Mouse (Mus musculus): ENCODE results near the gene Gm28778. TPM values are rescaled to one million over a fixed set of nuclear protein-coding genes. Genes with fewer than 3 reads are reported as not detected.
A peak's percentile ranks its signal among the peaks of the same experiment; 100 is the strongest.
"Not testable (repeated sequence)": the region's sequence is repeated elsewhere in the genome, so short reads cannot be mapped to it uniquely, and the experiment has no call there.

Gene Gm28778
- polyA plus RNA-seq, 1 experiment: not detected

DNA sequence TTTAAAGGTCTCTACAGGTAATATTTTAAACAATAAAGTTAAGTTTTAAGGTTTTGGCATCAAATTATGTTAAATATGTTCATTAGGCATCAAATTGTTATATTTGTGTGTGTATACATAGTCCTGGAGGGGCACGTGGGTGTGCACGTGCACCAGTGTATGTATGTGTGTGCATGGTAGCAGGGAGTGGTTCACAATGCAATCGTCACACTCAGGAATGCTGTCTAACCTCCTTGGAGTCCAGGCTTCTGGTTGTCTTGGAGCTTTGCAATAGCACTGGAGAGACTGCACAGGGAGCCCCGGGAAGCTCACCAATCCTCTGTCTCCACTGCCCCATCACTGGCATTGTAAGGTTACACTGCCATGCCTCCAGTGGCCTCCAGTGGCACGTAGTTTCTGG, 26.3 kb downstream of the Gm28778 start:
- H3K9me3 ChIP-seq (ENCODE audit: control insufficient read depth, low read length): no peaks in the 10 kb centered on the region
- H3K36me3 ChIP-seq (ENCODE audit: control insufficient read depth): peaks cover 64% of the 10 kb centered on the region
- peaks cover 28% of the 10 kb centered on the region for H3K4me1 ChIP-seq (ENCODE audit: control insufficient read depth)
- H3K4me3 ChIP-seq (replicated peaks): no peak overlapping the region
- no peaks in the 10 kb centered on the region for H3K27me3 ChIP-seq (ENCODE audit: control insufficient read depth)
- TF ChIP-seq GATA1 (IDR thresholded peaks at IDR 0.05; ENCODE audit: low read length) (no peak), TAL1 (IDR thresholded peaks at IDR 0.05; ENCODE audit: low read length) (no peak)

DNA sequence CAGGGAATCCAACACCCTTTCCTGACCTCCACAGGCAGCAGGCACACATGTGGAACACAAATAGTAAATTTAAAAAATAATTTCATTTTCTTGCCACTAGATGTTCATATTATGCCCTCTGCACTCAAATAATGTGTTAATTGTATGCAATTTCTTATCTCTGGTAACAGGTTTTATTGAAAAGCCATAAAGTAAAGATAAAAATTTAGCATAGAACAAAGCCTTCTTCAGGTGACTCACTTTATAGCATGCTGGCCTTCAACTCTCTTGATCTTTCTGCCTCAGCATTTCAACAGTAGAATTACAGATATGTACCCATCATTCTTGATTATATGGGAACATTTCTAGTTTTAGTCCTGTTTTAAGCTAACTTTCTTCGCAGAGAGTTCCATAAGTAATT, 27.4 kb downstream of the Gm28778 start:
- no peaks in the 10 kb centered on the region for H3K27me3 ChIP-seq (ENCODE audit: control insufficient read depth)
- peaks cover 30% of the 10 kb centered on the region for H3K4me1 ChIP-seq (ENCODE audit: control insufficient read depth)
- no peak for TF ChIP-seq TAL1 (IDR thresholded peaks at IDR 0.05; ENCODE audit: low read length)
- TF ChIP-seq GATA1 (IDR thresholded peaks at IDR 0.05; ENCODE audit: low read length): no peak
- no peak overlapping the region for H3K4me3 ChIP-seq (replicated peaks)
- peaks cover 55% of the 10 kb centered on the region for H3K36me3 ChIP-seq (ENCODE audit: control insufficient read depth)
- no peaks in the 10 kb centered on the region for H3K9me3 ChIP-seq (ENCODE audit: control insufficient read depth, low read length)

DNA sequence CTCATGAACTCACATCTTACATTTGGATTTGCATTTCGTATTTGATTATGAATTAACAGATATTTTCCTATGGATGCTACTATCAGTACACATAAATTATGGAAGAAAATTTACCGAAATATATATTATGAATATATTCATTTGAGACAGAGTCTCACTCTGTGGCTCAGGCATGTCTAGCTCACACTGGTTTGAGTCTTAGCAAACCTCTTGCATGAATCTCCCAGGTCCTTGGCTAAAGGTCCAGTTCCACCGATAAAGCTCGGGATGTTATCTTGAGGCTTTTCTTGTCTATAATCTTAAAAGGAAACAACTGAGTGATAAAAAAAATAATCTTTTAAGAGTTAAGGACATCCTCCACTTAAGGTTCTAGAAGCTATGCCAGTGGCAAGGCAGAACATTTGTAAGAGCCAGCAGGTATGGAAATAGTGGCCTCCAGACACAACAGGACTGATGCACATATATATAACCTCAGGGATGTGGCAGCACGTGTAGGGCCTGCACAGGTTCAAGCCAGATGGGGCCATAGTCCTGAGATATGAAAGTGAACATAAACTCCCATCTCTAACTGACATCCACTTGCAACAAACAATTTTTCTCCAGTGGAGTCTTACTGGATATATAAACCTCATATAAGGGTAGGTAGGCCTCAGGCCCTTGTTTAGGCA, 28.1 kb downstream of the Gm28778 start:
- H3K36me3 ChIP-seq (ENCODE audit: control insufficient read depth): peaks cover 49% of the 10 kb centered on the region
- no peaks in the 10 kb centered on the region for H3K27me3 ChIP-seq (ENCODE audit: control insufficient read depth)

DNA sequence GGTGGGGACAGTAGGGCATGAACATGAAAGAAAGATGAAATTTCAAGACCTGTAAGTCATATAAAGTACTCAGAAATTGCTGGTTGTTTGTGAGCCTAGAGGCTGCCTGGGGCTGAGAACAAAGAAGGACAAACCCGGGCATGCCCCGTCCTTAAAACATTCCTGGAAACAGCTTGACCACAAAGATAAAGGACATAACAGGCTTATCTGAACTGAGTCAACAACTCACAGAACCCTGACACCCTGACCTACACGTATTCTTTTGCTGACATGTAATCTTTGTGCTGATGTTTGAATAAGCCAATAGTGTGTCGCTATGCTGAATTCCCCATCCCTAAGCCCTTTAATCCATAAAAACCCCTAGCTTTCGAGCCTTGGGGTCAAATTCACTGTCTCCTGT, 36.6 kb downstream of the Gm28778 start:
- H3K4me1 ChIP-seq (ENCODE audit: control insufficient read depth): peaks cover 40% of the 10 kb centered on the region
- not testable (repeated sequence) for H3K27me3 ChIP-seq (ENCODE audit: control insufficient read depth); H3K4me3 ChIP-seq (replicated peaks); H3K9me3 ChIP-seq (ENCODE audit: control insufficient read depth, low read length); H3K36me3 ChIP-seq (ENCODE audit: control insufficient read depth)

More for the DNA sequence above, 28.1 kb downstream of the Gm28778 start:
- Histone ChIP-seq H3K4me3 (replicated peaks) (no peak overlapping the region), H3K4me1 (ENCODE audit: control insufficient read depth) (peaks cover 30% of the 10 kb centered on the region), H3K9me3 (ENCODE audit: control insufficient read depth, low read length) (no peaks in the 10 kb centered on the region)
- TF ChIP-seq GATA1 (IDR thresholded peaks at IDR 0.05; ENCODE audit: low read length): no peak
- TF ChIP-seq TAL1 (IDR thresholded peaks at IDR 0.05; ENCODE audit: low read length): no peak

DNA sequence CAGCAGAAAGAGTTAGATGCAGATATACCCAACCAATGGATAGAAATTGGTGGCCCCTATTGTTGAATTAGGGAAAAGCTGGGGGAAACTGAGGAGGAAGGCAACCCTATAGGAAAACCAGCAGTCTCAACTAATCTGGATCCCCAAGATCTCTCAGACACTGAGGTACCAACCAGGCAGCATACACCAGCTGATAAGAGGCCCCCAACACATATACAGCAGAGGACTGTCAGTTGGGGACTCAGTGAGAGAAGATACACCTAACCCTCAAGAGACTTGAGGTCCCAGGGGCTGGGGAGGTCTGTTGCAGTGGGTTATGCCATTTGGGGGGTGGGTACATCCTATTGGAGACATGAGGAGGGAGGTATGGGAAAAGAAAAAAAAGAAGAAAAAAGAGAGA, 38.6 kb downstream of the Gm28778 start:
- no peaks in the 10 kb centered on the region for H3K27me3 ChIP-seq (ENCODE audit: control insufficient read depth)
- H3K4me1 ChIP-seq (ENCODE audit: control insufficient read depth): peaks cover 41% of the 10 kb centered on the region
- TF ChIP-seq GATA1 (IDR thresholded peaks at IDR 0.05; ENCODE audit: low read length) (no peak), TAL1 (IDR thresholded peaks at IDR 0.05; ENCODE audit: low read length) (no peak)
- no peak overlapping the region for H3K4me3 ChIP-seq (replicated peaks)
- H3K36me3 ChIP-seq (ENCODE audit: control insufficient read depth): no peaks in the 10 kb centered on the region; the same call in 1 of the 2 replicates
- H3K9me3 ChIP-seq (ENCODE audit: control insufficient read depth, low read length): peaks cover 5% of the 10 kb centered on the region

DNA sequence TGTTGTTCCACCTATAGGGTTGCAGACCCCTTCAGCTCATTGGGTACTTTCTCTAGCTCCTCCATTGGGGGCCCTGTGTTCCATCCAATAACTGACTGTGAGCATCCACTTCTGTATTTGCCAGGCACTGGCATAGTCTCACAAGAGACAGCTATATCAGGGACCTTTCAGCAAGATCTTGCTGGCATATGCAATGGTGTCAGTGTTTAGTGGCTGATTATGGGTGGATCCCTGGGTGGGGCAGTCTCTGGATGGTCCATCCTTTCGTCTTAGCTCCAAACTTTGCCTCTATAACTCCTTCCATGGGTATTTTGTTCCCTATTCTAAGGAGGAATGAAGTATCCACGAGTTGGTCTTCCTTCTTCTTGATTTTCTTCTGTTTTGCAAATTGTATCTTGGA, 40.5 kb downstream of the Gm28778 start:
- H3K4me1 ChIP-seq (ENCODE audit: control insufficient read depth): peaks cover 41% of the 10 kb centered on the region
- not testable (repeated sequence) for H3K4me3 ChIP-seq (replicated peaks); H3K27me3 ChIP-seq (ENCODE audit: control insufficient read depth)
- peaks cover 11% of the 10 kb centered on the region for H3K9me3 ChIP-seq (ENCODE audit: control insufficient read depth, low read length)
- H3K36me3 ChIP-seq (ENCODE audit: control insufficient read depth): peaks cover 13% of the 10 kb centered on the region

DNA sequence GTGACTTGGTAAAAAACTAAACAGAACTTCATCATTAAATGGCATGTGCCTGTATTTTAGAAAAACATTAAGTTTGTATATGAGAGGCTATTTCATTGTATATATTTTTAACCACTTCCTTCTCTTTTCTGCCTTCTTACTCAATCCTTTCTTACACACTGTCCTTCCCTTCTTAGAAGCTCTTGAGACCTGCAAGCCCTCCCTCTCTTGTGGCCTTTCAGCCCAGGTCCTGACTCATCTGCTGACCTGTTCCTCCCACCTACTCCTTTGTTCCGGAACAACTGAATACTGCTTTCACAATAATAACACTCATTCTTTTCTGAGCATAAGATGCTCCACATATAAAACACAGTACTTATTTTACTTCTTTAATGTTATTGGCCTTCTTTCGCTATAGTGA, 44.2 kb downstream of the Gm28778 start:
- Histone ChIP-seq H3K4me3 (replicated peaks) (no peak overlapping the region), H3K9me3 (ENCODE audit: control insufficient read depth, low read length) (peaks cover 6% of the 10 kb centered on the region), H3K27me3 (ENCODE audit: control insufficient read depth) (no peaks in the 10 kb centered on the region), H3K36me3 (ENCODE audit: control insufficient read depth) (peaks cover 42% of the 10 kb centered on the region), H3K4me1 (ENCODE audit: control insufficient read depth) (peaks cover 17% of the 10 kb centered on the region)
- TF ChIP-seq TAL1 (IDR thresholded peaks at IDR 0.05; ENCODE audit: low read length): no peak
- no peak for TF ChIP-seq GATA1 (IDR thresholded peaks at IDR 0.05; ENCODE audit: low read length)

DNA sequence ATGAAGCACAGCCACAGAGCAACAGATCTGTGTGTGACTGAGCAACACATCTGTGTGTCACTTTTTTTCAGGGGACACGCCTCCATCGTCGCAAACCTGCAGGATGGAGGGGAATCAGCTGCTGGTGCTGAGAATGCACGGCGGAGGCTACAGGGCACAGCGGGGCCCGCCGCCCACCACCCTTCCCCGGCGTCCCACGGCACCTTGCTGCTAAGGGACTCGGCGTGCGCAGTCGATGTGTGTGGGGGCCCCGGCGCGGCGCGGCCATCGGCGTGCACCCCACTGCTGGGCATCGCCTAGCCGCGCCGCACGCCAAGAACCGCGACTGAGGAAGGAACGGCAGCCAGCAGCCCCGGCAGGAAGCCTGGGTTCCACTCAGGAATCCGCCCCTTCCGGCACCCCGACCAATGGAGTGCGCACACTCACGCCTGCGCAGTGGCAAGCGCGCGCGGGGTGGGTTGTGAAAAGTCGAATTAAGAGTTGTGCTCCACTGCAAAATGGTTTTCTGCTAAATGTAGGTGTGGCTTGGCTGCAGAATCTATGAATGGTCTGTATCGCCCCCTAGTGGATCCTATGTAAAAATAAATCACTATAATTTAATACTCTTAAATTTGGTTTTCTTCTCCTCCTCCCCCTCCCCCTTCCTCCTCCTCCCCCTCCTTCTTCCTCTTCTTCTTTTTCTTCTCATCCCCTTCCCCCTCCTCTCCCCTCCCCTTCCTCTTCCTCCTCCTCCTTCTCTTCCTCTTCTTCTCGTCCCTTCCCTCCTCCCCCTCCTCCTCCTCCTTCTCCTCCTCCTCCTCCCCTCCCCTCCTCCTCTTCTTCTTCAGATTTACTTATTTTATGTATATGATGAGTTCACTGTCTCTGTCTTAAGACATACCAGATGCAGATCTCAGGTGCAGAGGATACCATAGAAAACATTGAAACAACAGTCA, 55.7 kb downstream of the Gm28778 start, which contains the start of the genes Asdurf, Gm28551 and Asnsd1:
Gene Asdurf, minus strand, starts transcription at position 293 of the 935 bp plus-strand sequence.
Gene Gm28551, minus strand, starts transcription at position 341 of the 935 bp plus-strand sequence.
Gene Asnsd1, minus strand, starts transcription at position 426 of the 935 bp plus-strand sequence.
- no peak for TF ChIP-seq GATA1 (IDR thresholded peaks at IDR 0.05; ENCODE audit: low read length)
- TF ChIP-seq TAL1 (IDR thresholded peaks at IDR 0.05; ENCODE audit: low read length): no peak
- Histone ChIP-seq H3K27me3 (ENCODE audit: control insufficient read depth) (no peaks in the 10 kb centered on the region), H3K36me3 (ENCODE audit: control insufficient read depth) (peaks cover 26% of the 10 kb centered on the region), H3K9me3 (ENCODE audit: control insufficient read depth, low read length) (no peaks in the 10 kb centered on the region), H3K4me3 (replicated peaks) (peak within 1 kb of the TSS; percentile 78), H3K4me1 (ENCODE audit: control insufficient read depth) (peaks cover 10% of the 10 kb centered on the region)

DNA sequence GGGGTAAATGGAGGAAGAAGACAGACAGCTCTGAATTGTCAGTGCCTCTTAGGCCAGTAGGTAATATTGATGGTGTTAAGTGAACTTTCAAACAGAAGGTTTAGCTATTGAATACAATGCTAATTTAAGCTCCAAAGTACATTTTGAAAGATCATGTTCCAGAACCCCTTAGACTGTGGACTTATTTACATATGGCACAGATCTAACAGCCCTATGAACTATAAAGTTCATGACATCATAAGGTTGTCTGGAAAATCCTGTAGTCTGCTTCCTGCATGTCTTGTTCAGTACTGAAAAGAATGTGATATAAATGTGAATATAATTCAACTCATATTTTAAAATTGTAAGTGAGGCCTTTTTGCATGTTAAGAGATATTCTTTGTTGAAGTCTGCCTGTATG, 62.1 kb downstream of the Gm28778 start:
- H3K9me3 ChIP-seq (ENCODE audit: control insufficient read depth, low read length): no peaks in the 10 kb centered on the region
- H3K36me3 ChIP-seq (ENCODE audit: control insufficient read depth): no peaks in the 10 kb centered on the region
- no peak overlapping the region for H3K4me3 ChIP-seq (replicated peaks)
- no peaks in the 10 kb centered on the region for H3K27me3 ChIP-seq (ENCODE audit: control insufficient read depth)
- TF ChIP-seq GATA1 (IDR thresholded peaks at IDR 0.05; ENCODE audit: low read length) (no peak), TAL1 (IDR thresholded peaks at IDR 0.05; ENCODE audit: low read length) (no peak)
- no peaks in the 10 kb centered on the region for H3K4me1 ChIP-seq (ENCODE audit: control insufficient read depth)

Other genes with a start within 250 kb of the Gm28778 start
- gene Mstn, start 235.5 kb upstream of the Gm28778 start, polyA plus RNA-seq (2012): not detected in 2 replicates
- gene 1700019A02Rik, start 109.5 kb upstream of the Gm28778 start, polyA plus RNA-seq (2012): not detected in 2 replicates
- gene Pms1, start 93 bp upstream of the Gm28778 start, polyA plus RNA-seq (2012): 0.18 TPM in 1 of 2 replicates, not detected in the other
- 0.08 and 0.10 TPM in 2 replicates for gene Ormdl1, start within 50 bp of the Gm28778 start, polyA plus RNA-seq (2012)
- 0.16 and 0.30 TPM in 2 replicates for gene Osgepl1, start 16.5 kb downstream of the Gm28778 start, polyA plus RNA-seq (2012)
- gene Asdurf, start 55.5 kb downstream of the Gm28778 start, polyA plus RNA-seq (2012): 1.4 TPM in 1 of 2 replicates, not detected in the other
- not detected in 2 replicates for gene Gm28551, start 55.6 kb downstream of the Gm28778 start, polyA plus RNA-seq (2012)
- 1.4 and 1.8 TPM in 2 replicates for gene Asnsd1, start 55.6 kb downstream of the Gm28778 start, polyA plus RNA-seq (2012)